Mouse (Mus musculus) erythroblast, embryonic 14.5 days (primary cell): ENCODE data around the gene 5830411N06Rik.

Experiments used
- GATA1 ChIP-seq: IDR thresholded peaks from 2 replicates; pipeline ENCODE4 v1.6.1; 2012; ENCODE audit warnings: low read length, inconsistent platforms, mixed read lengths
- TAL1 ChIP-seq: IDR thresholded peaks from 3 replicates; pipeline ENCODE4 v1.6.1; 2012; ENCODE audit warnings: low read length, inconsistent platforms, mixed read lengths

GRCm38 (mm10) chr7:140220375-140220774, 26.7 kb upstream of the 5830411N06Rik start:
- TF ChIP-seq TAL1 (no peak), GATA1 (no peak)
